Mouse (Mus musculus): Measurements from ENCODE around the gene Hoxc6. TPM values are rescaled to one million over a fixed set of nuclear protein-coding genes. Genes with fewer than 3 reads are reported as not detected.

Hoxc6 gene
- polyA plus RNA-seq, 1 experiment from 2014 or later: 12.3 TPM

GRCm38 (mm10) chr15:102965892-102966775, 31.9 kb upstream of the Hoxc6 start:
- Histone ChIP-seq H3K4me2 (replicated peaks; ENCODE audit: low read depth, low read length) (peak overlapping the region; percentile 89), H3K4me3 (ENCODE audit: low read length) (peak overlapping the region; percentile 70), H3K9ac (ENCODE audit: low read depth, low read length) (peak overlapping the region; percentile 81), H3K27ac (ENCODE audit: low read depth, low read length) (peak overlapping the region; percentile 95), H3K9me3 (ENCODE audit: control insufficient read depth, low read length) (no peaks in the 10 kb centered on the region), H3K36me3 (ENCODE audit: control insufficient read depth, insufficient read depth, low read length) (no peaks in the 10 kb centered on the region), H3K27me3 (ENCODE audit: control insufficient read depth, insufficient read depth, low read length) (peaks cover 12% of the 10 kb centered on the region; the same call in 1 of the 2 replicates), H3K4me1 (ENCODE audit: control insufficient read depth, insufficient read depth, low read length) (peaks cover 2% of the 10 kb centered on the region; the same call in 1 of the 2 replicates)
- ATAC-seq (ENCODE audit: low FRiP score, low TSS enrichment): peak; percentile 86
- 2% methylated on average over 29 of the region's 30 CpGs for WGBS

GRCm38 (mm10) chr15:102966776-102967311, 31.2 kb upstream of the Hoxc6 start, which contains the start of gene Hoxc10:
TSS of gene Hoxc10 (plus strand) at chr15:102966796.
- Histone ChIP-seq H3K27ac (ENCODE audit: low read depth, low read length) (peak within 1 kb of the TSS; percentile 95), H3K27me3 (ENCODE audit: control insufficient read depth, insufficient read depth, low read length) (peaks cover 12% of the 10 kb centered on the region; the same call in 1 of the 2 replicates)

GRCm38 (mm10) chr15:102967312-102967510, 30.8 kb upstream of the Hoxc6 start, which contains the start of gene Hoxc5:
TSS of gene Hoxc5 (plus strand) at chr15:102967443.
- H3K27me3 ChIP-seq (ENCODE audit: control insufficient read depth, insufficient read depth, low read length): peaks cover 12% of the 10 kb centered on the region; the same call in 1 of the 2 replicates
- no peaks in the 10 kb centered on the region for H3K36me3 ChIP-seq (ENCODE audit: control insufficient read depth, insufficient read depth, low read length)
- peaks cover 4% of the 10 kb centered on the region; the same call in 1 of the 2 replicates for H3K4me1 ChIP-seq (ENCODE audit: control insufficient read depth, insufficient read depth, low read length)
- peak within 1 kb of the TSS; percentile 89 for H3K4me2 ChIP-seq (replicated peaks; ENCODE audit: low read depth, low read length)
- WGBS: 2% methylated on average over 12 of the region's 12 CpGs
- H3K9ac ChIP-seq (ENCODE audit: low read depth, low read length): peak within 1 kb of the TSS; percentile 81
- H3K27ac ChIP-seq (ENCODE audit: low read depth, low read length): peak within 1 kb of the TSS; percentile 95
- ATAC-seq (ENCODE audit: low FRiP score, low TSS enrichment): no peak
- no peaks in the 10 kb centered on the region for H3K9me3 ChIP-seq (ENCODE audit: control insufficient read depth, low read length)
- peak within 1 kb of the TSS; percentile 70 for H3K4me3 ChIP-seq (ENCODE audit: low read length)

More at GRCm38 (mm10) chr15:102966776-102967311, 31.2 kb upstream of the Hoxc6 start, which contains the start of gene Hoxc10:
- H3K36me3 ChIP-seq (ENCODE audit: control insufficient read depth, insufficient read depth, low read length): no peaks in the 10 kb centered on the region
- under 1% methylated on average over 27 of the region's 27 CpGs for WGBS
- peak within 1 kb of the TSS; percentile 89 for H3K4me2 ChIP-seq (replicated peaks; ENCODE audit: low read depth, low read length)
- H3K4me1 ChIP-seq (ENCODE audit: control insufficient read depth, insufficient read depth, low read length): peaks cover 4% of the 10 kb centered on the region; the same call in 1 of the 2 replicates
- ATAC-seq (ENCODE audit: low FRiP score, low TSS enrichment): peak; percentile 57
- H3K9me3 ChIP-seq (ENCODE audit: control insufficient read depth, low read length): no peaks in the 10 kb centered on the region
- peak within 1 kb of the TSS; percentile 81 for H3K9ac ChIP-seq (ENCODE audit: low read depth, low read length)
- H3K4me3 ChIP-seq (ENCODE audit: low read length): peak within 1 kb of the TSS; percentile 70

- Histone ChIP-seq H3K4me2 (replicated peaks; ENCODE audit: low read depth, low read length) (peak overlapping the region; percentile 89), H3K27me3 (ENCODE audit: control insufficient read depth, insufficient read depth, low read length) (peaks cover 12% of the 10 kb centered on the region; the same call in 1 of the 2 replicates), H3K9me3 (ENCODE audit: control insufficient read depth, low read length) (no peaks in the 10 kb centered on the region), H3K36me3 (ENCODE audit: control insufficient read depth, insufficient read depth, low read length) (no peaks in the 10 kb centered on the region), H3K4me1 (ENCODE audit: control insufficient read depth, insufficient read depth, low read length) (peaks cover 4% of the 10 kb centered on the region; the same call in 1 of the 2 replicates), H3K4me3 (ENCODE audit: low read length) (peak overlapping the region; percentile 70), H3K27ac (ENCODE audit: low read depth, low read length) (peak overlapping the region; percentile 95), H3K9ac (ENCODE audit: low read depth, low read length) (peak overlapping the region; percentile 80)
- no peak for ATAC-seq (ENCODE audit: low FRiP score, low TSS enrichment)
- 2% methylated on average over 34 of the region's 34 CpGs for WGBS
These were observed 30.3 kb upstream of the Hoxc6 start for GRCm38 (mm10) chr15:102967511-102968397.

- H3K9ac ChIP-seq (ENCODE audit: low read depth, low read length): peak overlapping the region; percentile 80
- peaks cover 17% of the 10 kb centered on the region; the same call in 1 of the 2 replicates for H3K27me3 ChIP-seq (ENCODE audit: control insufficient read depth, insufficient read depth, low read length)
- H3K36me3 ChIP-seq (ENCODE audit: control insufficient read depth, insufficient read depth, low read length): no peaks in the 10 kb centered on the region
- 23% methylated on average over 1 of the region's 1 CpGs for WGBS
- H3K4me1 ChIP-seq (ENCODE audit: control insufficient read depth, insufficient read depth, low read length): peaks cover 4% of the 10 kb centered on the region; the same call in 1 of the 2 replicates
- no peaks in the 10 kb centered on the region for H3K9me3 ChIP-seq (ENCODE audit: control insufficient read depth, low read length)
- peak overlapping the region; percentile 44; the same call in 1 of the 2 replicates for H3K27ac ChIP-seq (ENCODE audit: low read depth, low read length)
- H3K4me2 ChIP-seq (replicated peaks; ENCODE audit: low read depth, low read length): peak overlapping the region; percentile 89
- ATAC-seq (ENCODE audit: low FRiP score, low TSS enrichment): no peak
- H3K4me3 ChIP-seq (ENCODE audit: low read length): peak overlapping the region; percentile 70
These were observed 28.8 kb upstream of the Hoxc6 start for GRCm38 (mm10) chr15:102969296-102969695.

- no peak for ATAC-seq (ENCODE audit: low FRiP score, low TSS enrichment)
- Histone ChIP-seq H3K4me2 (replicated peaks; ENCODE audit: low read depth, low read length) (peak overlapping the region; percentile 89), H3K9ac (ENCODE audit: low read depth, low read length) (peak overlapping the region; percentile 80), H3K4me1 (ENCODE audit: control insufficient read depth, insufficient read depth, low read length) (peaks cover 4% of the 10 kb centered on the region; the same call in 1 of the 2 replicates), H3K9me3 (ENCODE audit: control insufficient read depth, low read length) (no peaks in the 10 kb centered on the region), H3K27ac (ENCODE audit: low read depth, low read length) (peak overlapping the region; percentile 89; the same call in 1 of the 2 replicates), H3K27me3 (ENCODE audit: control insufficient read depth, insufficient read depth, low read length) (peaks cover 14% of the 10 kb centered on the region; the same call in 1 of the 2 replicates), H3K36me3 (ENCODE audit: control insufficient read depth, insufficient read depth, low read length) (no peaks in the 10 kb centered on the region), H3K4me3 (ENCODE audit: low read length) (peak overlapping the region; percentile 70)
- WGBS: under 1% methylated on average over 12 of the region's 12 CpGs
These were observed 27.3 kb upstream of the Hoxc6 start for GRCm38 (mm10) chr15:102970740-102971139.

GRCm38 (mm10) chr15:102972254-102972653, 25.8 kb upstream of the Hoxc6 start:
- 3% methylated on average over 21 of the region's 21 CpGs for WGBS
- Histone ChIP-seq H3K4me3 (ENCODE audit: low read length) (peak overlapping the region; percentile 70), H3K27me3 (ENCODE audit: control insufficient read depth, insufficient read depth, low read length) (peaks cover 14% of the 10 kb centered on the region), H3K27ac (ENCODE audit: low read depth, low read length) (peak overlapping the region; percentile 89), H3K4me2 (replicated peaks; ENCODE audit: low read depth, low read length) (peak overlapping the region; percentile 89), H3K9ac (ENCODE audit: low read depth, low read length) (peak overlapping the region; percentile 80), H3K9me3 (ENCODE audit: control insufficient read depth, low read length) (no peaks in the 10 kb centered on the region), H3K36me3 (ENCODE audit: control insufficient read depth, insufficient read depth, low read length) (no peaks in the 10 kb centered on the region), H3K4me1 (ENCODE audit: control insufficient read depth, insufficient read depth, low read length) (peaks cover 4% of the 10 kb centered on the region; the same call in 1 of the 2 replicates)
- no peak for ATAC-seq (ENCODE audit: low FRiP score, low TSS enrichment)

GRCm38 (mm10) chr15:102972753-102973152, 25.3 kb upstream of the Hoxc6 start:
- Histone ChIP-seq H3K36me3 (ENCODE audit: control insufficient read depth, insufficient read depth, low read length) (no peaks in the 10 kb centered on the region), H3K27ac (ENCODE audit: low read depth, low read length) (peak overlapping the region; percentile 89), H3K27me3 (ENCODE audit: control insufficient read depth, insufficient read depth, low read length) (peaks cover 14% of the 10 kb centered on the region), H3K9me3 (ENCODE audit: control insufficient read depth, low read length) (no peaks in the 10 kb centered on the region), H3K4me1 (ENCODE audit: control insufficient read depth, insufficient read depth, low read length) (peaks cover 8% of the 10 kb centered on the region), H3K9ac (ENCODE audit: low read depth, low read length) (peak overlapping the region; percentile 80), H3K4me3 (ENCODE audit: low read length) (peak overlapping the region; percentile 70), H3K4me2 (replicated peaks; ENCODE audit: low read depth, low read length) (peak overlapping the region; percentile 89)
- ATAC-seq (ENCODE audit: low FRiP score, low TSS enrichment): no peak
- 2% methylated on average over 6 of the region's 6 CpGs for WGBS

Measured in kidney, embryonic 14.5 days (tissue).